Mouse (Mus musculus) E14TG2a.4 (cell line): ENCODE data around the gene S100a11.

ENCODE experiments used
- CTCF ChIP-seq: conservative IDR thresholded peaks from 2 replicates; pipeline ENCODE4 v1.5.1; 2014; ENCODE audit warnings: low read length
- POU5F1 ChIP-seq: IDR thresholded peaks from 2 replicates; pipeline ENCODE4 v1.6.1; 2014; ENCODE audit warnings: low read length, borderline replicate concordance

GRCm38 (mm10) chr3:93481982-93482616 lies 38.2 kb upstream of the S100a11 start:
- TF ChIP-seq CTCF (no peak), POU5F1 (no peak)
